Mouse (Mus musculus): Measurements from ENCODE around the gene Gaa. TPM values are rescaled to one million over a fixed set of nuclear protein-coding genes. Genes with fewer than 3 reads are reported as not detected.

Gene Gaa
- 100 to 1,000 TPM; 142 to 157 TPM for total RNA-seq (2021)
- long read RNA-seq, experiment 1, transcript Gaa-201 (20 exons, 3,363 nt) = minor isoform, 19 of 314 reads
- long read RNA-seq, experiment 1, transcript Gaa-203 (20 exons, 3,633 nt) = major isoform, 242 of 314 reads
- long read RNA-seq, experiment 1, partial matches to known transcripts = 35 of 314 reads
- long read RNA-seq, experiment 1, other reads (novel, unspliced or antisense) = 18 of 314 reads
- long read RNA-seq, experiment 2, transcript Gaa-203 (20 exons, 3,633 nt) = major isoform, 212 of 287 reads
- long read RNA-seq, experiment 2, transcript Gaa-201 (20 exons, 3,363 nt) = minor isoform, 23 of 287 reads
- long read RNA-seq, experiment 2, partial matches to known transcripts = 34 of 287 reads
- long read RNA-seq, experiment 2, other reads (novel, unspliced or antisense) = 18 of 287 reads

GRCm38 (mm10) chr11:119267768-119268556 is at the start of gene Gaa:
Gaa (plus strand) TSS chr11:119267887.
- intact Hi-C loops (cut with DNase I) = no loop called here

GRCm38 (mm10) chr11:119219816-119220465 is 47.7 kb upstream of the Gaa start:
- intact Hi-C loops (cut with DNase I) = no loop called here
- peak; percentile 70 to 77 for DNase-seq (ENCODE audit: low spot score in 2 of 2)

More at GRCm38 (mm10) chr11:119267768-119268556, at the start of gene Gaa:
- DNase-seq (ENCODE audit: low spot score in 2 of 2) = peak; percentile 97 to 98

GRCm38 (mm10) chr11:119221812-119222510 is 45.7 kb upstream of the Gaa start:
- intact Hi-C loops (cut with DNase I) = no loop called here
- no peak for DNase-seq (ENCODE audit: low spot score in 2 of 2)

GRCm38 (mm10) chr11:119223124-119223890 is 44.4 kb upstream of the Gaa start:
- intact Hi-C loops (cut with DNase I) = no loop called here
- peak in 1 of 2 experiments; percentile 34 for DNase-seq (ENCODE audit: low spot score in 2 of 2)

GRCm38 (mm10) chr11:119224926-119225325 is 42.8 kb upstream of the Gaa start:
- intact Hi-C loops (cut with DNase I) = no loop called here
- DNase-seq (ENCODE audit: low spot score in 2 of 2) = no peak

- DNase-seq (ENCODE audit: low spot score in 2 of 2) = no peak
- intact Hi-C loops (cut with DNase I) = no loop called here
These were observed 42.1 kb upstream of the Gaa start for GRCm38 (mm10) chr11:119225634-119226033.

GRCm38 (mm10) chr11:119227591-119227990 is 40.1 kb upstream of the Gaa start:
- intact Hi-C loops (cut with DNase I) = no loop called here
- no peak for DNase-seq (ENCODE audit: low spot score in 2 of 2)

GRCm38 (mm10) chr11:119228091-119228781 is 39.5 kb upstream of the Gaa start, which contains the start of the genes Tbc1d16 and Ccdc40:
Tbc1d16 (minus strand) TSS chr11:119228499.
Ccdc40 (plus strand) TSS chr11:119228572.
- peak in 1 of 2 experiments; percentile 58 for DNase-seq (ENCODE audit: low spot score in 2 of 2)
- intact Hi-C loops (cut with DNase I) = no loop called here

DNA sequence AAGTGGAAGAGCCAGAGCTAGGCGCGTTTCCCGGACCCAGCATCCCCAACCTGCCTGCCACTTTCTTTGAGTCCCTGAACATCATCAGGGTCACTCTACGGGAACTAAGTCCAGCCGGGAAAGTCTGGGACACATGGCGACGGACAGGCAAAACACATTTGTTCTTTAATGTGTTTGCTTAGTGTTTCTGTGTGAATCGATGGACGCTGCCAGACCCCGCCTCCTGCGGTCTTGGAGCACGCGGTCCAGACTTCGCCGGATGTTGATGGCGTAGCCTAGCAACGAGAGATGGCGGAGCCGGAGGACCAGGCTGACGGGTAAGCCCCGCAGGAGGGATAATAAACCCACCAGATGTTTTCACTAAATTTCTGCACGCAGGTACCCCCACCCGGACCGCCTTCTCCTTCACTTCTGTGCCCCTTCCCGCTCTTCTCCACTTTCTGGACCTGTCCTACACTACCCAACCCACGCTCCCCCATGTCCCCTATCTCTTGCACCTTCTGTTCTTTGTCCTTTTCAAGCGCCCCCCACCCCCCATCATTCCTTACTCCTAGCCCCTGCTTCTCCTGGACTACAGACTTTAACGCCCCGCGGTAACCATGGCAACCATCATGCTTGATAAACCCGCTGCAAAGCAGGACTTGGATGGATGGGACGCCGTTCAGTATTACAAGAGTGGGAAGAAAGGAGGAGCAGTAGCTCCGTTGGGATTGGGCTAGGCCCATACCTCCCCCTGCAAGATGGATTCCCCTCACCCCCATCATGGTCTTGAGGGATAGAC is 38.7 kb upstream of the Gaa start:
- intact Hi-C loops (cut with DNase I) = no loop called here

DNA sequence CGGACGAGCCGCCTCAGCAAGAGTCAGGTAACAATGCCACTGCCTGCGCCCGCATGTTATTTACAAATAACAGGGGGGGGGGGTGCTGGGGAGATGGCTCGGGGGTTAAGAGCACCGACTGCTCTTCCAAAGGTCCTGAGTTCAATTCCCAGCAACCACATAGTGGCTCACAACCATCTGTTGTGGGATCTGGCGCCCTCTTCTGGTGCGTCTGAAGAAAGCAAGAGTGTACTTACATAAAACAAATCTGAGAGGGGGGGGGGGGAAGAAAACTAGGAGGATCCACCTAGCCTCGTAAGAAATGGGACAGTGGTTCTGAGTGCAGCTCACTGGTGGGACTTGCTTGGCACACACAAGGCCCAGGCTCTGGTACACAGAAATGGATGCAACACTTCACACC is 32.9 kb upstream of the Gaa start:
- DNase-seq (ENCODE audit: low spot score in 2 of 2) = no peak
- intact Hi-C loops (cut with DNase I) = no loop called here

More for the DNA sequence above, 38.7 kb upstream of the Gaa start:
- DNase-seq (ENCODE audit: low spot score in 2 of 2) = peak; percentile 70 to 75

DNA sequence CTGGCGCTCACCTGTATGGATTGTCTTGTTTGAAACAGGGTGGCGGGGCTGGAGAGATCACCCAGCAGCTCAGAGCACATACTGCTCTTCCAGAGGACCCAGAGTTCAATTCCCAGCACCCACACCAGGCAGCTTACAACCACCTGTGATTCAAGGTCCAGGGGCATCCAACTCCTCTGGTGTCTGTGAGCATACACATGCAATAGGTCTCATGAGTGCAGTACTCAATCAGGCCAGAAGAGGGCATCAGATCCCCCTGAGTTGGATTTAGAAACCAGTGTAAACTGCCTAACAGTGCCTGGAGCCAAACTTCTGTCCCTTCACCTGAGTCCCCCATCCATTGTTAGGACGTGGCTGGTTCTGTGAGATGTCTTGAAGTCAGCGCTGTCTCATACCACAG is 32.1 kb upstream of the Gaa start:
- intact Hi-C loops (cut with DNase I) = no loop called here
- peak; percentile 68 to 69 for DNase-seq (ENCODE audit: low spot score in 2 of 2)

DNA sequence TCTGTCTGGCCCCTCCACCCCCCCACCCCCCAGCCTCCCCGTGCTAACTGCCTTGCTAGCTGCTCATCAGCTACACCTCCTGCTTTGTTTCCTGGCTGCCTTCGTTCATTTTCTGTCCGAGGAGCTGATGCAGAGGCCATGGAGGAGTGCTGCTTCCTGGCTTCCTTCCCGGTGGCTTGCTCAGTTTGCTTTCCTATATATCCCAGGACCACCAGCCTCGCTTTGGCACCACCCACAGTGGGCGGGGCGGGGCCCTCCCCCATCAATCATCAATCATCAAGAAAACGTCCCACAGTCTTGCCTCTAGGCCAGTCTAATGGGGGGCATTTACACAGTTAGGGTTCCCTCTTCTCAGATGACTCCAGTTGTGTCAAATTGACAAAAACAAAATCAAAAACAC is 31.3 kb upstream of the Gaa start:
- DNase-seq (ENCODE audit: low spot score in 2 of 2) = no peak
- intact Hi-C loops (cut with DNase I) = no loop called here

- DNase-seq (ENCODE audit: low spot score in 2 of 2) = no peak
- intact Hi-C loops (cut with DNase I) = no loop called here
These were observed 30.7 kb upstream of the Gaa start for GRCm38 (mm10) chr11:119237007-119237406.

DNA sequence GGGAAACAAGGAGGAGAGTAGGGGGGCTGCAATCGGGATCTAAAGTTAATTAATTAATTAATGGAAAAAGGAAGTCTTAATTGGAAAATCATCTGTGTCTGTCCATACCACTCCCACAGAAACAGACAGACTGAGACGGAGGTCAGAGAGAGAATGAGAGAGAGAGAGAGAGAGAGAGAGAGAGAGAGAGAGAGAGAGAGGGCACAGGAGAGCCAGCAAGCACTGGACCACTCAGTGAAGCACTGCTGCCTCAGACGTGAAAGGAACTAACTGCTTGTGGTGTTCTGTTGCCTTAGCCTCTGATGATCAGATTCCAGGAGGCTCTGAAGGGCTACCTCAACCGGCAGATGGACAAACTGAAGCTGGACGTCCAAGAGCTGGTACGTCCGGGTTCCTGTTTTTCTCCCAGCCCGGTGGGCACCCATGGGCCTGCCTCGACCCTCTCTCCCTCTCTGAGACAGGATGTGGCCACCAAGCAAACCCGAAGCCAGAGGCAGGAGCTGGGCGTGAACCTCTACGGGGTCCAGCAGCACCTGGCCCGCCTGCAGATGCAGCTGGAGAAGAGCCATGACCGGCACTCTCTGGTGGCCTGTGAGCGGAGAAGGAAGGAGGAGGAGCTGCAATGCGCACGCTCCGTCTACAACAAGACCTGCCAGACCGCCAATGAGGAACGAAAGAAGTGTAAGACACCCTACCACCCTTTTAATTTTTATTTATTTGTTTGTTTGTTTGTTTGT is 30.0 kb upstream of the Gaa start:
- intact Hi-C loops (cut with DNase I) = no loop called here

GRCm38 (mm10) chr11:119238305-119238721 is 29.4 kb upstream of the Gaa start:
- no peak for DNase-seq (ENCODE audit: low spot score in 2 of 2)
- intact Hi-C loops (cut with DNase I) = no loop called here

More for the DNA sequence above, 30.0 kb upstream of the Gaa start:
- DNase-seq (ENCODE audit: low spot score in 2 of 2) = no peak

- intact Hi-C loops (cut with DNase I) = no loop called here
- DNase-seq (ENCODE audit: low spot score in 2 of 2) = no peak
These were observed 28.2 kb upstream of the Gaa start for GRCm38 (mm10) chr11:119239480-119239879.
